Mouse (Mus musculus) MEL (cell line): ENCODE measurements at regions not wholly inside any gene's neighbourhood (a gene's known extent, or its start where the extent isn't known, plus 50 kb on each side); places are given as distances from the start of the nearest gene placed in this dataset.

Source experiments
- CHD1 ChIP-seq: IDR thresholded peaks from 2 replicates; pipeline ENCODE4 v1.6.1; 2012; ENCODE audit warnings: low read depth, mild to moderate bottlenecking, inconsistent platforms, low read length, improper control_type of control experiment
- CTCF ChIP-seq, 3 experiments: IDR thresholded peaks in 2 of 3; conservative IDR thresholded peaks in 1 of 3; 2 replicates each; pipeline ENCODE4 v1.5.1; 2011 to 2012; ENCODE audit warnings: low read length in 3 of 3, low read depth in 2 of 3, mild to moderate bottlenecking in 2 of 3, improper control_type of control experiment in 1 of 3, inconsistent platforms in 1 of 3, mixed read lengths in 1 of 3, moderate library complexity in 1 of 3; ENCODE audit not compliant: control insufficient read depth in 1 of 3, insufficient read depth in 1 of 3, poor library complexity in 1 of 3, severe bottlenecking in 1 of 3
- NELFE ChIP-seq: IDR thresholded peaks from 2 replicates; pipeline ENCODE4 v1.6.1; 2011; ENCODE audit warnings: low read depth, low read length, improper control_type of control experiment

- no peak for TF ChIP-seq CTCF (IDR thresholded peaks at IDR 0.05 in 2 of 3, conservative IDR thresholded peaks at IDR 0.05 in 1 of 3; ENCODE audit: control insufficient read depth in 1 of 3, insufficient read depth in 1 of 3, low read depth in 2 of 3, low read length in 3 of 3, poor library complexity in 1 of 3, severe bottlenecking in 1 of 3)
- no peak for TF ChIP-seq NELFE
- TF ChIP-seq CHD1: no peak
These were observed 331.1 kb upstream of the Cntn3 start for GRCm38 (mm10) chr6:102903960-102904359.
